ENCODE assay signal across 20 mouse cellular contexts in genomic region chr3:85914806-85915205, GRCm38 (mm10). TPM values are rescaled to one million over a fixed set of nuclear protein-coding genes. Genes with fewer than 3 reads are reported as not detected.
DNase-seq lines count a peak whose midpoint lies in the region; ATAC-seq lines count a peak whose summit lies in the region.
"Had no signal": no experiment of that assay in that cellular context is flagged by ENCODE, and none has a peak within 500 bp of the region (broad histone marks: within the 10 kb centered on the region; RNA-seq: fewer than 3 reads in every experiment).

No protein-coding gene starts in this region.

- no peaks in the 10 kb centered on the region for H3K36me3 ChIP-seq in midbrain, embryonic 11.5 days (ENCODE audit: control insufficient read depth, insufficient read depth, low read length)
- H3K36me3 ChIP-seq in midbrain, embryonic 10.5 days, result no peaks in the 10 kb centered on the region
- H3K36me3 ChIP-seq: G1E had no signal

- no peaks in the 10 kb centered on the region for H3K27me3 ChIP-seq in midbrain, embryonic 11.5 days (ENCODE audit: control insufficient read depth, insufficient read depth, low read length)
- H3K27me3 ChIP-seq in midbrain, embryonic 10.5 days (ENCODE audit: low read depth, poor library complexity, severe bottlenecking), result no peaks in the 10 kb centered on the region
- H3K27me3 ChIP-seq: CH12.LX, Patski had no signal

- H3K27ac ChIP-seq in midbrain, embryonic 11.5 days (ENCODE audit: low read depth, low read length), result no peak overlapping the region
- no peak overlapping the region for H3K27ac ChIP-seq in midbrain, embryonic 10.5 days (replicated peaks)

- no peaks in the 10 kb centered on the region for H3K4me1 ChIP-seq in midbrain, embryonic 11.5 days (ENCODE audit: control insufficient read depth, insufficient read depth, low read length)
- H3K4me1 ChIP-seq in midbrain, embryonic 10.5 days, result no peaks in the 10 kb centered on the region

- no peak for ATAC-seq in midbrain, embryonic 11.5 days (ENCODE audit: low FRiP score)
- ATAC-seq: activated CD4-positive, CD25-positive, alpha-beta regulatory T cell, adult 4 months; CD4-positive, CD25-positive, alpha-beta regulatory T cell, adult 4 months; Patski had no signal

- no peak overlapping the region for H3K9ac ChIP-seq in midbrain, embryonic 11.5 days (ENCODE audit: low read length)

- DNase-seq in heart, adult 11 months, result peak; percentile 70
- no peak for DNase-seq in heart, postnatal 14 days
- DNase-seq in midbrain, embryonic 11.5 days (ENCODE audit: low spot score, missing footprints), result peak; percentile 51
- DNase-seq in midbrain, embryonic 10.5 days (ENCODE audit: low spot score), result no peak
- DNase-seq: adrenal gland, adult 2 months; adrenal gland, adult 8-10 months; adrenal gland, postnatal 10 days; adrenal gland, postnatal 14 days; adrenal gland, postnatal 25 days; adrenal gland, postnatal 36 days; B cell, adult 2 months; cerebellum, adult 11 months; cerebellum, adult 11-12 months; cerebellum, adult 18-20 months had no signal

- 94% methylated on average over 6 of the region's 6 CpGs for WGBS in midbrain, embryonic 11.5 days
- WGBS in midbrain, embryonic 10.5 days, result 91% methylated on average over 6 of the region's 6 CpGs

- H3K4me3 ChIP-seq in midbrain, embryonic 11.5 days (ENCODE audit: low read depth, low read length), result no peak overlapping the region
- no peak overlapping the region for H3K4me3 ChIP-seq in midbrain, embryonic 10.5 days

- intact Hi-C loops in heart, postnatal 14 days (cut with DNase I), result no loop called here

- no peak overlapping the region for H3K4me2 ChIP-seq in midbrain, embryonic 11.5 days

- H3K9me3 ChIP-seq in midbrain, embryonic 11.5 days (ENCODE audit: control insufficient read depth, low read length), result no peaks in the 10 kb centered on the region
- H3K9me3 ChIP-seq in midbrain, embryonic 10.5 days (replicated peaks), result no peaks in the 10 kb centered on the region
- H3K9me3 ChIP-seq: G1E had no signal

RNA-seq across cellular contexts. Expression of gene Gm37240, which starts 27.5 kb away (rescaled TPM):
- total RNA-seq in heart, postnatal 14 days (2021), result 10 to 100 TPM; 39.0 to 42.7 TPM
- 0.67 and 0.91 TPM in 2 replicates for polyA plus RNA-seq in midbrain, embryonic 11.5 days (2014; fragmentation: Nextera tagmentation; extraction: Ambion mirVana)
- polyA plus RNA-seq in midbrain, embryonic 10.5 days (2016; fragmentation: Nextera tagmentation; extraction: Ambion mirVana), result 0.21 and 0.44 TPM in 2 replicates
- total RNA-seq: G1E, MEL had no signal
- polyA plus RNA-seq: G1E had no signal

RNA-seq across cellular contexts. Expression of gene Glt28d2, which starts 27.5 kb away (rescaled TPM):
- total RNA-seq in heart, postnatal 14 days (2021), result 1 to 10 TPM; 7.3 to 7.6 TPM
- 0.15 and 0.29 TPM in 2 replicates for polyA plus RNA-seq in midbrain, embryonic 11.5 days (2014; fragmentation: Nextera tagmentation; extraction: Ambion mirVana)
- 0.16 TPM in 1 of 2 replicates, not detected in the other for polyA plus RNA-seq in midbrain, embryonic 10.5 days (2016; fragmentation: Nextera tagmentation; extraction: Ambion mirVana)
- total RNA-seq: G1E, MEL had no signal
- polyA plus RNA-seq: G1E had no signal

RNA-seq across cellular contexts. Expression of gene Sh3d19, which starts 56.1 kb away (rescaled TPM):
- 10 to 100 TPM; 20.8 to 28.1 TPM for total RNA-seq in heart, postnatal 14 days (2021)
- 6.8 and 7.6 TPM in 2 replicates for polyA plus RNA-seq in midbrain, embryonic 11.5 days (2014; fragmentation: Nextera tagmentation; extraction: Ambion mirVana)
- 6.8 and 6.9 TPM in 2 replicates for polyA plus RNA-seq in midbrain, embryonic 10.5 days (2016; fragmentation: Nextera tagmentation; extraction: Ambion mirVana)

Comparison
In these comparisons a context has a peak if more than half of its experiments do, and no peak if none do; other contexts are left out.
1. DNase-seq: peak in heart, adult 11 months (single experiment) and midbrain, embryonic 11.5 days (single experiment); none in heart, postnatal 14 days (0 of 2) and midbrain, embryonic 10.5 days (single experiment).